Mouse (Mus musculus) hindbrain, embryonic 11.5 days (tissue): ENCODE results near the gene D5Ertd579e. TPM values are rescaled to one million over a fixed set of nuclear protein-coding genes. Genes with fewer than 3 reads are reported as not detected.

ENCODE experiments used
- ATAC-seq: fragments of 200-750 bp; cut with Nextera tagmentation; 2 replicates; pipeline ENCODE4 v1.8.0; 2017; ENCODE audit warnings: mild to moderate bottlenecking, moderate TSS enrichment, moderate library complexity; ENCODE audit not compliant: low FRiP score
- DNase-seq: peaks from one replicate; pipeline ENCODE4 v3.0.0-alpha.2; 2015; ENCODE audit warnings: low spot score
- H3K27ac ChIP-seq: fragments of 300-500 bp; sonication (generic); 2 replicates; pipeline ENCODE4 v1.5.1; 2014; ENCODE audit warnings: mild to moderate bottlenecking, low read depth, low read length
- H3K27me3 ChIP-seq: fragments of 300-500 bp; sonication (generic); 2 replicates; pipeline ENCODE4 v1.6.1; 2014; ENCODE audit warnings: mild to moderate bottlenecking, low read length, moderate library complexity, mixed read lengths; ENCODE audit not compliant: control insufficient read depth, insufficient read depth
- H3K36me3 ChIP-seq: fragments of 300-500 bp; sonication (generic); 2 replicates; pipeline ENCODE4 v1.6.1; 2014; ENCODE audit warnings: mild to moderate bottlenecking, low read length, moderate library complexity, mixed read lengths; ENCODE audit not compliant: control insufficient read depth, insufficient read depth
- H3K4me1 ChIP-seq: fragments of 300-500 bp; sonication (generic); replicated peaks from 2 replicates; pipeline ENCODE4 v1.6.1; 2014; ENCODE audit warnings: low read length, mixed read lengths; ENCODE audit not compliant: control insufficient read depth, insufficient read depth
- H3K4me2 ChIP-seq: fragments of 300-500 bp; sonication (generic); replicated peaks from 2 replicates; pipeline ENCODE4 v1.6.1; 2014; ENCODE audit warnings: mild to moderate bottlenecking, low read depth, low read length
- H3K4me3 ChIP-seq: fragments of 300-500 bp; sonication (generic); 2 replicates; pipeline ENCODE4 v1.5.1; 2014; ENCODE audit warnings: low read depth, low read length
- H3K9ac ChIP-seq: fragments of 300-500 bp; sonication (generic); 2 replicates; pipeline ENCODE4 v1.6.1; 2014; ENCODE audit warnings: low read depth, low read length
- H3K9me3 ChIP-seq: fragments of 300-500 bp; sonication (generic); 2 replicates; pipeline ENCODE4 v1.6.1; 2016; ENCODE audit warnings: low read length; ENCODE audit not compliant: control insufficient read depth
- WGBS: fragments of 180-500 bp; shearing (Covaris S2); extraction: QIAGEN DNeasy Blood & Tissue Kit; methylation state at CpG from one replicate; pipeline ENCODE4 v1.1.7; 2014; 5-methylcytosine and 5-hydroxymethylcytosine counted together
- polyA plus RNA-seq: library from polyadenylated mRNA; unstranded; fragments of >200 nt; fragmentation: Nextera tagmentation; extraction: Ambion mirVana; gene quantifications from 2 replicates; pipeline ENCODE4 v1.2.1, GENCODE M21; 2014

D5Ertd579e gene
- polyA plus RNA-seq, 1 experiment from 2014 or later: 34.4 TPM

GRCm38 (mm10) chr5:36595115-36595514, 100.7 kb downstream of the D5Ertd579e start:
- 31% methylated on average over 3 of the region's 3 CpGs for WGBS
- Histone ChIP-seq H3K27ac (no peak overlapping the region), H3K9me3 (no peaks in the 10 kb centered on the region), H3K27me3 (no peaks in the 10 kb centered on the region), H3K36me3 (no peaks in the 10 kb centered on the region), H3K4me2 (no peak overlapping the region), H3K4me3 (no peak overlapping the region), H3K9ac (no peak overlapping the region), H3K4me1 (no peaks in the 10 kb centered on the region)
- DNase-seq (no peak), ATAC-seq (no peak)

GRCm38 (mm10) chr5:36594344-36594743, 101.5 kb downstream of the D5Ertd579e start:
- DNase-seq (no peak), ATAC-seq (no peak)
- H3K4me2 ChIP-seq: no peak overlapping the region
- no peaks in the 10 kb centered on the region for H3K36me3 ChIP-seq
- no peaks in the 10 kb centered on the region for H3K9me3 ChIP-seq
- H3K4me3 ChIP-seq: no peak overlapping the region
- WGBS: 77% methylated on average over 3 of the region's 3 CpGs
- no peak overlapping the region for H3K9ac ChIP-seq
- no peak overlapping the region for H3K27ac ChIP-seq
- H3K4me1 ChIP-seq: no peaks in the 10 kb centered on the region
- H3K27me3 ChIP-seq: no peaks in the 10 kb centered on the region

GRCm38 (mm10) chr5:36593176-36593575, 102.6 kb downstream of the D5Ertd579e start, which contains the start of gene Tbc1d14:
TSS of gene Tbc1d14 (minus strand) at chr5:36593276.
- no peak for ATAC-seq
- Histone ChIP-seq H3K4me1 (no peaks in the 10 kb centered on the region), H3K36me3 (no peaks in the 10 kb centered on the region), H3K27ac (no peak within 1 kb of the TSS), H3K9ac (no peak within 1 kb of the TSS), H3K4me3 (no peak within 1 kb of the TSS), H3K4me2 (no peak within 1 kb of the TSS), H3K27me3 (no peaks in the 10 kb centered on the region), H3K9me3 (no peaks in the 10 kb centered on the region)
- 86% methylated on average over 5 of the region's 5 CpGs for WGBS
- DNase-seq: no peak

GRCm38 (mm10) chr5:36590499-36590920, 105.3 kb downstream of the D5Ertd579e start:
- H3K27me3 ChIP-seq: no peaks in the 10 kb centered on the region
- H3K4me3 ChIP-seq: no peak overlapping the region
- DNase-seq (no peak), ATAC-seq (no peak)
- H3K27ac ChIP-seq: no peak overlapping the region
- no peak overlapping the region for H3K4me2 ChIP-seq
- H3K9ac ChIP-seq: no peak overlapping the region
- no peaks in the 10 kb centered on the region for H3K9me3 ChIP-seq
- no peaks in the 10 kb centered on the region for H3K36me3 ChIP-seq
- WGBS: 70% methylated on average over 5 of the region's 5 CpGs
- no peaks in the 10 kb centered on the region for H3K4me1 ChIP-seq

GRCm38 (mm10) chr5:36584299-36584698, 111.5 kb downstream of the D5Ertd579e start:
- DNase-seq (no peak), ATAC-seq (no peak)
- Histone ChIP-seq H3K9ac (no peak overlapping the region), H3K4me1 (no peaks in the 10 kb centered on the region), H3K4me3 (no peak overlapping the region), H3K27me3 (no peaks in the 10 kb centered on the region), H3K9me3 (no peaks in the 10 kb centered on the region), H3K36me3 (no peaks in the 10 kb centered on the region), H3K27ac (no peak overlapping the region), H3K4me2 (no peak overlapping the region)
- WGBS: 73% methylated on average over 6 of the region's 6 CpGs

GRCm38 (mm10) chr5:36581924-36582642, 113.7 kb downstream of the D5Ertd579e start:
- H3K36me3 ChIP-seq: no peaks in the 10 kb centered on the region
- peak overlapping the region; percentile 65 for H3K4me3 ChIP-seq
- no peaks in the 10 kb centered on the region for H3K4me1 ChIP-seq
- no peaks in the 10 kb centered on the region for H3K9me3 ChIP-seq
- H3K9ac ChIP-seq: peak overlapping the region; percentile 72
- H3K27me3 ChIP-seq: no peaks in the 10 kb centered on the region
- DNase-seq: peak; percentile 99
- peak overlapping the region; percentile 82 for H3K27ac ChIP-seq
- 2% methylated on average over 53 of the region's 54 CpGs for WGBS
- H3K4me2 ChIP-seq: peak overlapping the region; percentile 89
- peak; percentile 98 for ATAC-seq

GRCm38 (mm10) chr5:36581259-36581923, 114.4 kb downstream of the D5Ertd579e start:
- Histone ChIP-seq H3K4me3 (peak overlapping the region; percentile 65), H3K27me3 (no peaks in the 10 kb centered on the region), H3K27ac (no peak overlapping the region), H3K9me3 (no peaks in the 10 kb centered on the region), H3K9ac (peak overlapping the region; percentile 53; the same call in 1 of the 2 replicates), H3K4me1 (no peaks in the 10 kb centered on the region), H3K4me2 (peak overlapping the region; percentile 89), H3K36me3 (no peaks in the 10 kb centered on the region)
- under 1% methylated on average over 40 of the region's 40 CpGs for WGBS
- no peak; the same call in 1 of the 2 replicates for ATAC-seq
- DNase-seq: no peak

- DNase-seq (no peak), ATAC-seq (no peak)
- no peak overlapping the region for H3K4me2 ChIP-seq
- no peaks in the 10 kb centered on the region for H3K4me1 ChIP-seq
- no peak overlapping the region for H3K4me3 ChIP-seq
- no peak overlapping the region for H3K27ac ChIP-seq
- H3K9me3 ChIP-seq: no peaks in the 10 kb centered on the region
- H3K27me3 ChIP-seq: no peaks in the 10 kb centered on the region
- no peaks in the 10 kb centered on the region for H3K36me3 ChIP-seq
- 81% methylated on average over 7 of the region's 7 CpGs for WGBS
- no peak overlapping the region for H3K9ac ChIP-seq
Measured at GRCm38 (mm10) chr5:36579967-36580366, 115.9 kb downstream of the D5Ertd579e start.

- ATAC-seq (no peak), DNase-seq (no peak)
- Histone ChIP-seq H3K9ac (no peak overlapping the region), H3K4me3 (no peak overlapping the region), H3K4me1 (no peaks in the 10 kb centered on the region), H3K4me2 (no peak overlapping the region), H3K27me3 (no peaks in the 10 kb centered on the region), H3K9me3 (no peaks in the 10 kb centered on the region), H3K27ac (no peak overlapping the region), H3K36me3 (no peaks in the 10 kb centered on the region)
- WGBS: 91% methylated on average over 2 of the region's 2 CpGs
Measured at GRCm38 (mm10) chr5:36578982-36579381, 116.8 kb downstream of the D5Ertd579e start.
